Mouse (Mus musculus): ENCODE data around the gene Scarf2.

The Scarf2 gene

GRCm38 (mm10) chr16:17796971-17797811 is at the start of gene Scarf2:
Scarf2 (plus strand) TSS chr16:17797282.
- no peak for DNase-seq

DNA sequence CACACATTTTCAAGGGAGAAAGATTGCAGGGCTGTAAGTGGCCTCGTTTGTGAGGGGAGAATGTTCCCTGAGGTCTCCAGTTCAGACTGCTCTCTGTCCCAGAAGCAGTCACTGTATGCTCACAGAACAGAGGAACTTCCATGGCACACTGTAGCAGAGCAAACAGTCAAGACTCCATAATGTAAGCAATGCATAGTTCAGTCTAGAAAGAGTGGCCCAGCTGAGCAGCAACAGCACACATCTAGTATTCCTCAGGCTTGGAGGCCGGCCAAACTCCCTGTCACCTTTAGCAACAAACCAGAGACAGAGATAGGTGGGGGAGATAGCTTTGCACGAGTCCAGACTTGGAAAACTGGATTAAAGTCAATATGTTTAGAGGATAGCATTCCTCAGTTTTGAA is 44.1 kb upstream of the Scarf2 start:
- no peak for DNase-seq

DNA sequence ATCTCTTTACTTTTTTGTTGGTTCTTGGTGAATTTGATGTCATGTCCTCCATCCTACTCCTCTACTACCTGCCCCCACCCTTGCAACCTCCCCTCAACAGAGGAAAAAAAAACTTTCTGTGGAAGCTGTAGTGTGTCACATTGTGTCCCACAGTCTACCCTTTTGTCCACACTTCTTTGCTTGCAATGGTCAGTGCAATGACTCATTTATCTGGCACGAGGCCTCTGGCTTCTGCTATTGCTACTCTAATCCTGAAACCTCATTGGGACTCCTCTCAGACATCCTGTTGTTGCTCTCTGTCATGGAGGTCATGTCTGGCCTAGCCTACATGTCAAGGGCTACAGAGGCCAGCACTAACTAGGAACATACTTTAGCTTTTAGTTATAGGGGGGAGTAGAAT is 43.4 kb upstream of the Scarf2 start:
- DNase-seq, result no peak

GRCm38 (mm10) chr16:17757756-17758155 is 39.3 kb upstream of the Scarf2 start:
- no peak for DNase-seq

DNA sequence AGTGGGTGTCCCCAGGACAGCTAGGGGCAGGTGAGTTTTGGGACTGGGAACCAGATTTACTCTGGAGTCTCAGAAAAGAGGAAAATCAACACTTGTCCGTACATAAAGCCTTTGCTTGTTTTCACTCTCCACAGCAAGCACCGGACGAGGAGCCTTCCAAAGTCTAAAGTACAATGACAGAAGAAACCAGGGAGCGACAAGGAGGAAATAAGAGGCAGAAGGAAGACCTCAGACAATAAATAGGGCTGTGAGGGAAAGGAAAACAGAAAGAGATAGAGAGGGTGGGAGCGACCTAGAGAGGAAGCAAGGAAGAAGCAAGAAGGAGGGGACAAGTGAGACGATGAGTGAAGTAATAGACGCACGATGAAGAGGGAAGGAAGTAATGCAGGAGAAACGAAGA is 38.2 kb upstream of the Scarf2 start:
- DNase-seq, result peak; percentile 80

DNA sequence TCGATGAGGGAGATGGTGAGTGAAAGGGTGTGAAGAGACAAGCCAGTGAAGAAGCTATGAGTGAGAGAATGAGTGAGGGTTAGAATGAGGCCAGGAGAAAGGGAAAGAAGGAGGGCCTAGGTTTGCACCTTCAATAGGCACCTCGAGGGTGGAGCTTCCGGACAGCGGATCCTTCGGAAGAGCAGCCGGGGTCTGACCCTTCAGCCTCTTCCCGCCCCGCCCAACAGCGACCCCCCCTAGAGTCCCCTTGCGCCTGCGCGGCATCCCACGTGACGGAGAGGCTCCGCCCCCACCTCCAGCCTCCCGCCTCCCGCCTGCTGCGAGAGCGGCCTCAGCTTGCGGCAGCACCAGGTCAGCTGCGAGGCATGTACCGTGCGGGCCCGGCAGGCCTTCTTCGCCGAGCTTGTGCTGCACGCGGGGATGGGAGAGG is 37.7 kb upstream of the Scarf2 start, which contains the start of gene Klhl22:
Klhl22 (plus strand) TSS at position 275 of the 430 bp plus-strand sequence.
- DNase-seq, result peak; percentile 89

GRCm38 (mm10) chr16:17759813-17760321 is 37.2 kb upstream of the Scarf2 start:
- peak; percentile 43 for DNase-seq

DNA sequence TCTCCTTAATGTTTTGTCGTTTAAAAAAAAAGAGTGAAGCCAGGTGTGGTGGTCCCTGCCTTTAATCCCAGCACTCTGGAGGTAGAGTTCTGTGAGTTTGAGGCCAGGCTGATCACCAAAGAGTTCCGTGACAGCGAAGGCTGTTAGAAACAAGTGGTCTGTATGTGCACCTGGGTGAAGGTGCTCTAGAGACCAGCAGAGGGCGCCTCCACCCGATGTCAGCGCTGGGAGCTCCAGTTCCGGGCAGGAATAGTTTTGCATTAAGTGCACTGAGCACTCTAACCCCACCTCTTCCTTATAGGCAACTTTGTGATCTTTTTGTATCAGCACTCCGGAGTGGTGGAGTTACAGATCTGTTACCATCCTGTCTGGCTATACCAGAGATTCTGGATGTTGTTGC is 36.4 kb upstream of the Scarf2 start:
- peak; percentile 48 for DNase-seq

DNA sequence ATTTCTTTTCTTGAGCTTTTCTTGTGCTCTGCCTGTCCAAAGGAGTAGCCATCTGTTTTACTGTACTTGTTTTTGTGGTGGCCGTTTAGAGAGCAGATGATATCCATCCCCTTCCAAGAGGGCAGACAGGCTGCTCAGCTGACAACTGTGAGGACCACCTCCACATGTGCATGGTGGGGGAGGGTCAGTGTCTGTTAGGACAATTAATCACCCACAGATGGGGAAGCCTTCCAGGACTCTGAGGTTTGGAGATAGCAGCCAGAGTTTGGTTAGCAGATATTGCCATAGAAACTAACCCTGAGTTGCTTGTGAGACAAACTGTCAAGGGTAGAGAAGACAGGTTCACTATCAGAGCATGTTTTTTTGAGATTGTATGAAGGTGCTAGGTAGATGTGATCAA is 36.0 kb upstream of the Scarf2 start:
- no peak for DNase-seq

DNA sequence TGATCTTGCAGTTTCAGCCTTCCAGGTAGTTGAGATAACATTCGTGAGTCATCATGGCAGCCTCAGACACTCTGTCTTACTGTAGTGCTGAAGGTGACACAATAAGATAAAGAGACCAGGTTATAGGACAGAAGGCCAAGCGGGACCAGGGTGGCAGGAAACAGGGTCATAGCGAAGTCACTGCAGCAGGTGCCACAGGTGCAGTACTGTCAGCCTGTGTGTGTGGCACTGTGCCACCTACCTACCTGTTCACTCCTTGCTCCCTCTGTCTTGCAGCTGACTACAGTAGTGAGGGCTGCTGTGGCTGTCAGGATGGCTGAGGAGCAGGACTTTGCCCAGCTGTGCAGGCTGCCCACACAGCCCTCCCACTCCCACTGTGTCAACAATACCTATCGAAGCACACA is 33.0 kb upstream of the Scarf2 start:
- no peak for DNase-seq

DNA sequence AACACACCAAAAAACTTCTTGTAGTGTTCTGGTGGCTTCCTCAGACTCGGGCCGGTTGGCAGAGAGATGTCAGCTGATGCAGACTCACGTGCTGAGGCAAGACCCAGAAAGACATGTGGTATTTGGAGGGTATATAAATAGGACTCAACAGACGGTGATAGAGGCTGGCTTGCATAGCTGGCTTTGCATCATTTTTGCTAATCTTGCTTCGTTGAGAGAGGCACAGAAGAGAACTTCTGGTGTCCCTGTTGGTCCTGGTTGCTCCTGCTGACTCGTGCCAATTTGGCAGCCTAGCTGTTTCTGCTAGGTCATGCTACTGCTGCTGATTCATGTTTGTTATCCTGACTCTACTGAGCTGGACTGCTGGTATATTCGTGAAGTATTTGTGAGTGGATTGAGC is 28.2 kb upstream of the Scarf2 start:
- DNase-seq, result no peak

GRCm38 (mm10) chr16:17771117-17771865 is 25.8 kb upstream of the Scarf2 start:
- DNase-seq, result no peak

- no peak for DNase-seq
Observed at GRCm38 (mm10) chr16:17776828-17777227, 20.3 kb upstream of the Scarf2 start.

- DNase-seq, result no peak
Observed at GRCm38 (mm10) chr16:17778223-17778622, 18.9 kb upstream of the Scarf2 start.

DNA sequence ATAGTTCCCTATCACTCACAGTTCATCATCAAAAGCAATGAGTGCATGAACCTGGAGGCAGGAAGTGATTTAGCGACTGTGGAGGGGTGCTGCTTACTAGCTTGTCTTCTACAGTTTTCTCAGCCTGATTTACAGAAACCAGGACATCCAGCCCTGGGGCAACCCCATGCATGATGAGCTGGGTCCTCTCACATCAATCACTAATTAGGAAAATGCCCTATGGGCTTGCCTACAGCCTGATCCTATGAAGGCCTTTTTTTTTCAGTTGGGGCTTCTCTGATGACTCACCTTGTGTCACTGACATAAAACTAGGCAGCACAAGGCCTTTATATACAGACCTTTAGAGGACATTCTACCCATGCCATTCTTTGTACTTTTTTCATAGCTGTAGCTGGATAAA is 17.4 kb upstream of the Scarf2 start:
- DNase-seq, result no peak

GRCm38 (mm10) chr16:17785337-17785736 is 11.7 kb upstream of the Scarf2 start:
- no peak for DNase-seq

GRCm38 (mm10) chr16:17792728-17793127 is 4.4 kb upstream of the Scarf2 start:
- DNase-seq, result no peak

GRCm38 (mm10) chr16:17794047-17794446 is 3.0 kb upstream of the Scarf2 start:
- DNase-seq, result no peak

DNA sequence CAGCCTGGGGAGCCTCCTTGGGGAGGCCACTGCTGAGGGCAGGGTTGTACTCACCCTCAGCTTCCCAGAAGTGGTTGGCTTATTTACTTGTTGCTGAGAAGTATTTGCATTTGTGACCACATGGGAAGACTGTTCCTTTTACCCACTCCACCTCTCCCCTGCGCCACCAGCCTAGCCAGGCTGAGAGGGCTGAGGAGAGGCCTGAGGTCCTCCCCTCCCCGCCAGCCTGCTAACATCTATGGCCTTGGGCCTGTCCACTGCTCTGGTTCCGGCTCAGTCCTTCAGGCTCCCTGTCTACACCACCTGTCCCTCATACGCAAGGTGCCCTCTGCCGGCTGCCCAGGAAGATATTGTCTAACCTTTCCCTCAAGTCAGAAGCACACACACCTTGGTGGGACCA is 1.4 kb upstream of the Scarf2 start:
- no peak for DNase-seq

GRCm38 (mm10) chr16:17796519-17796918 is 563 bp upstream of the Scarf2 start:
- DNase-seq, result no peak

DNA sequence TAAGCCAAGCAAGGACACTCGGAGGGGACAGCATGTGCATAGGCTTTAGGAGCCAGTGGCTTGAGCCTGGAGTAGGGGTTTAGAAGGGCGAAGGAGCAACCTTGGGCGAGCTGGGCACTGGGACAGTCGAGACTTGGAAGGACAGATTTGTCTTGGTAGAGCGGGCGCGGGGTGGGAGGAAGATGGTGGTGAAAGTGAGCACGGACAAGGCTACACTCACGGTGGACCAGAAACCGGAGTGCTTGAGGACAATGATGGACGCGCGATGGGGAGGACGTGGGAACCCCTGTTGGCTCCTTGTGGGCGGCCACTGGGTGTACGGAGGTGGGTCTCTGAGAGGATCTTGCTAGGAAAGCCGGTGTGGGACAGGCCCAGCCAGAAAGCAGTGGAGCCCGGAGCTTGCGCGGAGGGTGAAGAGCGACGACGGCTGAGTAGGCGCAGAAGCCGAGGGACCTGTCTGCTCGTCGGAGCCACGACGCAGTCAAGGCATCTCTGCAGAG is 780 bp downstream of the Scarf2 start:
- no peak for DNase-seq

- DNase-seq, result peak; percentile 54
Observed at GRCm38 (mm10) chr16:17798321-17799180, 1.5 kb downstream of the Scarf2 start.

DNA sequence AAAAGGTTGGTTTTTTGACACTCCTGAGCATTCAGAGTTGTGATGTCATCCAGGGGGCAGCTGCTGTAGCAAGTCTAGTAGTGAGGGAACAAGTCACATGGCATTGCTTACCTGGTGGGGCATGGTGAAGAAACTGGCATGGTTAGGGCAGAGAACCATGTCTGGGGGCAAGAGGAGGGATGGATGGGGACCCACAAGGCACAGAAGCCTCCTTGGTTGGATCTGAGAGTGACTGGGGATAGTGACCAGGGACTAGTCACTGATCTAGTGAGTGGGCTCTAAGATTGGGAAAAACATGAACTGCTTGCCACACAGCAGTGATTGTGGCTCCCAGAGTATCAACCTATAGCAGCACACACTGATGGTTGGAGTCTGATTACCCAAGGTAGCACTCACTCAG is 2.5 kb downstream of the Scarf2 start:
- no peak for DNase-seq

All from kidney, adult 9 months (tissue).